Mouse (Mus musculus): ENCODE results near the gene Eif4g1.
A peak's percentile ranks its signal among the peaks of the same experiment; 100 is the strongest.

Eif4g1 gene

GRCm38 (mm10) chr16:20725750-20726149 is 57.6 kb downstream of the Eif4g1 start:
- no peak for DNase-seq (ENCODE audit: low spot score in 2 of 2)

- DNase-seq (ENCODE audit: low spot score in 2 of 2), result no peak
Measured at GRCm38 (mm10) chr16:20726384-20726783, 58.3 kb downstream of the Eif4g1 start.

DNA sequence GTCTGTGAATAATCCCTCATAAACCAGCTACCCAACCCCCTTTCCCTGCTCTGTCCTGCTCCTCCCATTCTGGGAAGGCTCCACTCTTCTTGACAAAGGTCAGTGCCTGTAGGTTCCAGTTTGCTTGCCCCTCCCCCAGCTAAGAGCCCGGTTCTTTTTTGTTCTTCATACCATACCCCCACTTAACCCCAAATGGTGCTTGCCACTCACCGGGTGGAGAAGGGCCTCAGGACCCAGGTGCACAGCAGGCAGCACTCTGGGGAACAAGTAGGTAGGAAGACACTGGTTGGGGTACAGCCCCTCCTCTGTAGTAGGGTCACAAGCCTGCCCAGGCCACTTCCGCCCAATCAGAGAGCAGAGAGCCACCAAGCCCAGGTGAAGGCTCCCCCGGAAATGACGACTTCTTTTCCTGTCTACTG is 62.2 kb downstream of the Eif4g1 start:
- DNase-seq (ENCODE audit: low spot score in 2 of 2), result no peak

- DNase-seq (ENCODE audit: low spot score in 2 of 2), result no peak
Measured at GRCm38 (mm10) chr16:20731688-20732087, 63.6 kb downstream of the Eif4g1 start.

GRCm38 (mm10) chr16:20732251-20732924 is 64.3 kb downstream of the Eif4g1 start:
- DNase-seq (ENCODE audit: low spot score in 2 of 2), result no peak

DNA sequence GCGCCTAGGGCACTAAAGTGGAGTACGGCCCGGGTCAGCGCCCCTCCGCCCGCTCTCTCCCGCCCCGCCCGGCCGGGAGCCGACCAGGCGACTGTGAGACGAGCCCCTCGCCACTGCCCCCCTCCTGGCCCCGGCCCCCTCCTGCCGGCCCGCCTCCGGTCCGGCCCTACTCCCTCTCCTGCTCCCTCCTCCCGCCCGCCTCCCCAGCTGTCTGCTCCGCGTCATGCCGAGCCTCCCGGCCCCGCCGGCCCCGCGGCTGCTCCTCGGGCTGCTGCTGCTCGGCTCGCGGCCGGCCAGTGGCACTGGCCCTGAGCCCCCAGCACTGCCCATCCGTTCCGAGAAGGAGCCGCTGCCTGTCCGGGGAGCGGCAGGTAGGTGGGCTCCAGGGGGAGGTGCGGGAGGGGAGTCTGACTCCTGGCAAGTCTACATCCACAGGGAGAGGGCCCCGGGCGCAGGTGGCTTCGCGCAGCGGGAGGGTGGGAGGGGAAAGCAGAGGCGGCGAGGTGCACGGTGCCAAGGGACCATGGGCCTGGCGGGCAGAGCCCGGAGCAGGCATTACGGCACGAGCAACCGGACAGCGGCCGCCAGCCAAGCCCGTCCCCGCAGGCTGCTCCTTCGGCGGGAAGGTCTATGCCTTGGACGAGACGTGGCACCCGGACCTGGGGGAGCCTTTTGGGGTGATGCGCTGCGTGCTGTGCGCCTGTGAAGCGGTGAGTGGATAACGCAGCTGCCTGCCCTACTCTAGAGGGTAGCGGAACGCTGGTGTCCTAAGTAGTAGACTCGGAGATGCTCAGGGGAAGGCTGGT is 65.0 kb downstream of the Eif4g1 start, which contains the start of gene Chrd:
Gene Chrd, plus strand, starts transcription at position 203 of the 806 bp plus-strand sequence.
- peak; percentile 74 to 81 for DNase-seq (ENCODE audit: low spot score in 2 of 2)

DNA sequence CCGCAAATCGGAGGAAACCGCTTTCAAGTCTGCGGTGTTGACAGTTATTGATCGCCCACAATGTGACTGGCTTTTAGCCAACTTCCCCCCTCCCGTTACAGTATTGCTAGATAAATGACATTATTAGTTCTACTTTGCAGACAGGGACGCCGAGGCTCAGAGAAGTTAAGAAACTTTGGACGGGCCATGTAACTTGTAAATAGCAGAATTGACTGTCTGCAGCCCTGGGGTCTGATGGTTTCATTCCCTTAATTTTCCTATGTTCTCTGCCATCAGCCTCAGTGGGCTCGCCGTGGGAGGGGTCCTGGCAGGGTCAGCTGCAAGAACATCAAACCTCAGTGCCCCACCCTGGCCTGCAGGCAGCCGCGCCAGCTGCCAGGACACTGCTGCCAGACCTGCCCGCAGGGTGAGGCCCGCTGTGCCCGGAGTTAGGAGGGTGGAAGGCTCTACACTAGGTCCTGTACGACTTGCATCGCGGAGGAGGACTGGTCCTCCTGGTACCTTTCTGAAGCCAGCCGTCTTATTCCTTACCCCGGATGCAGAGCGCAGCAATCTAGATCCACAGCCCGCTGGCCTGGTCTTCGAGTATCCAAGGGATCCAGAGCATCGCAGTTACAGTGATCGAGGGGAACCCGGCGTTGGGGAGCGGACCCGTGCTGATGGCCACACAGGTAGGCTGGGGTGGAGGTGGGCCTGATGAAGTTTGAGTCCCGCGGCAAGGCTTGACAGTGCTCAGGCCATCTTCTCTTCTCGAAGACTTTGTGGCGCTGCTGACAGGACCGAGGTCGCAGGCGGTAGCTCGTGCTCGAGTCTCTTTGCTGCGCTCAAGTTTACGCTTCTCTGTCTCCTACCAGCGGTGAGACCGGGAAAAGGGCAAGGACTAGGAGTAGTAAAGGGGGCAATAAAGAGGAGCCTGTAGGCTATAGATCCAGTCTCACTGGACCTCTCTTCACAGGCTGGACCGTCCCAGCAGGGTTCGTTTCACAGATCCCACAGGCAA is 65.9 kb downstream of the Eif4g1 start, which contains the start of gene Thpo:
Gene Thpo, minus strand, starts transcription at position 781 of the 1,000 bp plus-strand sequence.
- DNase-seq (ENCODE audit: low spot score in 2 of 2), result no peak

DNA sequence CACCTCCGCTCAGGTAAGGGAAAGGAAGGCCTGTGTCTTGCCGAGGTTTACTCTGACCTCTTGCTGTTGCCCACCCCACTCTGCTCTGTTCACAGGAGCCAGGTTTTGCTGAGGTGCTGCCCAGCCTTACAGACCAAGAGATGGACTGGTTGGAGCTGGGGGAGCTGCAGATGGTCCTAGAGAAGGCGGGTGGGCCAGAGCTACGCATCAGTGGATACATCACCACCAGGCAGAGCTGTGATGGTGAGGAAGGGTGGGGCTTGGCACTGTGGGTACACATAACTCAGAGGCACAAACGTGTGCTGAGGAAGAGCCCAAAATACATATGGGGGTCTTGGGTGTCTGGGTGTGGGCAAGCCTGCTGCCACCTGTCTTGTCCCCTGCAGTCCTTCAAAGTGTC is 67.5 kb downstream of the Eif4g1 start:
- no peak for DNase-seq (ENCODE audit: low spot score in 2 of 2)

DNA sequence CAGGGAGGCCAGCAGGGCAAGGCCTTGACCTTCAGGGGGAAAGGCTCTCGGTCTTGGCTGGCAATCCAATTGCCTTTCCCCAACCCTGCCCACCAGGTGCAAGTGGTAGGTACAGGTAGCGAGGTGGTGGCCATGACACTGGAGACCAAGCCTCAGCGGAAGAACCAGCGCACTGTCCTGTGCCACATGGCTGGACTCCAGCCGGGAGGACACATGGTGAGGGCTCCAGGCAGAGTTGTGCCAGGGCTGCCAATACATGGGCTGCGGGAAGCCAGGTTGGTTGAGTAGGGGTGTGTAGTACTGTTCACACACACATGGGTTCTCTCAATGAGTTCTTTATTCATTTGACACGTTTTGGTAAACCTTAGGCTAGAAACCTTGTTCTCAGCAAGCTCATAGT is 68.1 kb downstream of the Eif4g1 start:
- no peak for DNase-seq (ENCODE audit: low spot score in 2 of 2)

GRCm38 (mm10) chr16:20736823-20737222 is 68.7 kb downstream of the Eif4g1 start:
- DNase-seq (ENCODE audit: low spot score in 2 of 2), result no peak

- no peak for DNase-seq (ENCODE audit: low spot score in 2 of 2)
Measured at GRCm38 (mm10) chr16:20739845-20740244, 71.7 kb downstream of the Eif4g1 start.
